In genomic region chr19:57441501-57441900, GRCm38 (mm10) we compare ENCODE assay signal across 20 mouse cellular contexts. TPM values are rescaled to one million over a fixed set of nuclear protein-coding genes. Genes with fewer than 3 reads are reported as not detected.
A peak's percentile ranks its signal among the peaks of the same experiment; 100 is the strongest.
DNase-seq lines count a peak whose midpoint lies in the region; ATAC-seq and TF ChIP-seq lines count a peak whose summit lies in the region.
"Had no signal": no experiment of that assay in that cellular context is flagged by ENCODE, and none has a peak within 500 bp of the region (broad histone marks: within the 10 kb centered on the region; RNA-seq: fewer than 3 reads in every experiment).

No protein-coding gene starts in this region.

- no peak for TF ChIP-seq EP300 in CH12.LX (IDR thresholded peaks at IDR 0.05; ENCODE audit: low read length)

- H3K4me1 ChIP-seq in kidney, embryonic 14.5 days (ENCODE audit: control insufficient read depth, insufficient read depth, low read length), result peaks cover 11% of the 10 kb centered on the region
- peaks cover 15% of the 10 kb centered on the region for H3K4me1 ChIP-seq in lung, embryonic 16.5 days (replicated peaks; ENCODE audit: control insufficient read depth, insufficient read depth, low read length)
- H3K4me1 ChIP-seq in lung, adult 2 months (ENCODE audit: control insufficient read depth, insufficient read depth, low read length), result no peaks in the 10 kb centered on the region
- peaks cover 0 to 8% of the 10 kb centered on the region in 2 experiments; a peak in 3 of 4 replicates for H3K4me1 ChIP-seq in CH12.LX (ENCODE audit: control insufficient read depth in 1 of 2, insufficient read depth in 2 of 2)
- H3K4me1 ChIP-seq: liver, embryonic 12.5 days had no signal

- ATAC-seq in kidney, embryonic 14.5 days (ENCODE audit: low FRiP score, low TSS enrichment), result no peak
- ATAC-seq in lung, embryonic 16.5 days (ENCODE audit: low read depth), result 0 out of 2 replicates have a peak, but pooled peaks have one; percentile 20
- ATAC-seq: CD4-positive, CD25-positive, alpha-beta regulatory T cell, adult 4 months; forebrain, embryonic 14.5 days; inflammation-experienced regulatory T-cells, adult 6 months; liver, embryonic 12.5 days had no signal

- dilution Hi-C loops in CH12.LX (cut with MboI; ENCODE audit: extremely low pct_ligation_motif_present, extremely low pct_unique_long_range_greater_than_20kb, low sequenced_read_pairs), result no loop called here

- no peak for DNase-seq in kidney, postnatal 25 days
- no peak for DNase-seq in lung, adult 2 months
- DNase-seq in 3T3-L1 (ENCODE audit: low read depth, low spot score) (peak; percentile 19), CH12.LX (ENCODE audit: extremely low read depth) (peak; percentile 33)
- DNase-seq in cerebellum, adult 9-11 months, result no peak
- DNase-seq: cerebellum, adult 18-20 months; gastrocnemius, adult 2 months; heart, adult 11 months; heart, postnatal 4 days; kidney, postnatal 36 days; lung, postnatal 4 days; midbrain, embryonic 14.5 days had no signal

- H3K36me3 ChIP-seq in kidney, embryonic 14.5 days (ENCODE audit: control insufficient read depth, insufficient read depth, low read length), result no peaks in the 10 kb centered on the region
- H3K36me3 ChIP-seq in lung, embryonic 16.5 days (ENCODE audit: control insufficient read depth, insufficient read depth, low read length), result no peaks in the 10 kb centered on the region
- no peaks in the 10 kb centered on the region for H3K36me3 ChIP-seq in CH12.LX (replicated peaks in 1 of 2; ENCODE audit: control insufficient read depth in 1 of 2, insufficient read depth in 1 of 2, low read length in 1 of 2)
- H3K36me3 ChIP-seq: liver, embryonic 12.5 days; stomach, embryonic 15.5 days had no signal

- in situ Hi-C loops in CH12.LX (cut with MboI; ENCODE audit: low pct_ligation_motif_present, low pct_unique_long_range_greater_than_20kb, low sequenced_read_pairs), result no loop called here

- TF ChIP-seq RAD21 in CH12.LX (IDR thresholded peaks at IDR 0.05; ENCODE audit: low read depth, low read length), result no peak

- H3K4me2 ChIP-seq in kidney, embryonic 14.5 days (replicated peaks; ENCODE audit: low read depth, low read length), result peak overlapping the region; percentile 12; the same call in 1 of the 2 replicates
- H3K4me2 ChIP-seq in lung, embryonic 16.5 days (ENCODE audit: low read depth, low read length), result no peak overlapping the region
- H3K4me2 ChIP-seq in CH12.LX (ENCODE audit: insufficient read depth, low read depth, poor library complexity, severe bottlenecking), result peak overlapping the region; percentile 14; the same call in 1 of the 2 replicates
- H3K4me2 ChIP-seq: liver, embryonic 12.5 days; stomach, embryonic 15.5 days had no signal

- H3K27ac ChIP-seq in kidney, embryonic 14.5 days (ENCODE audit: low read depth, low read length), result no peak overlapping the region; the same call in 1 of the 2 replicates
- no peak overlapping the region for H3K27ac ChIP-seq in lung, embryonic 16.5 days (ENCODE audit: low read length)
- no peak overlapping the region for H3K27ac ChIP-seq in CH12.LX (ENCODE audit: insufficient read depth, low read depth)
- H3K27ac ChIP-seq: gastrocnemius, adult 2 months; liver, embryonic 12.5 days; stomach, embryonic 15.5 days had no signal

- H3K9ac ChIP-seq in kidney, embryonic 14.5 days (ENCODE audit: low read depth, low read length), result no peak overlapping the region
- H3K9ac ChIP-seq in lung, embryonic 16.5 days (ENCODE audit: low read length), result no peak overlapping the region
- H3K9ac ChIP-seq in CH12.LX (ENCODE audit: insufficient read depth, low read depth), result no peak overlapping the region
- H3K9ac ChIP-seq: liver, embryonic 12.5 days; stomach, embryonic 15.5 days had no signal

- H3K4me3 ChIP-seq in kidney, embryonic 14.5 days (ENCODE audit: low read length), result no peak overlapping the region
- no peak overlapping the region for H3K4me3 ChIP-seq in lung, embryonic 16.5 days (ENCODE audit: low read length)
- no peak overlapping the region for H3K4me3 ChIP-seq in lung, adult 2 months (replicated peaks; ENCODE audit: extremely low read depth, low read depth, low read length)
- no peak overlapping the region for H3K4me3 ChIP-seq in CH12.LX (replicated peaks in 1 of 3; ENCODE audit: low read depth in 2 of 3, low read length in 2 of 3, poor library complexity in 1 of 3)
- H3K4me3 ChIP-seq: erythroblast, embryonic 14.5 days; gastrocnemius, adult 2 months; liver, embryonic 12.5 days; stomach, embryonic 15.5 days had no signal

- H3K79me2 ChIP-seq in CH12.LX (replicated peaks; ENCODE audit: control insufficient read depth, extremely low read depth, insufficient read depth, poor library complexity, severe bottlenecking), result no peaks in the 10 kb centered on the region

- no peaks in the 10 kb centered on the region for H3K9me3 ChIP-seq in kidney, embryonic 14.5 days (ENCODE audit: control insufficient read depth, low read length)
- H3K9me3 ChIP-seq in lung, embryonic 16.5 days (ENCODE audit: control insufficient read depth, low read length), result no peaks in the 10 kb centered on the region
- H3K9me3 ChIP-seq in CH12.LX (replicated peaks; ENCODE audit: low read length), result no peaks in the 10 kb centered on the region
- H3K9me3 ChIP-seq: liver, embryonic 12.5 days; stomach, embryonic 15.5 days had no signal

- TF ChIP-seq POLR2A in lung, adult 2 months (IDR thresholded peaks at IDR 0.05; ENCODE audit: borderline replicate concordance, extremely low read depth, low read depth, low read length), result no peak
- TF ChIP-seq POLR2A in CH12.LX (IDR thresholded peaks at IDR 0.05; ENCODE audit: low read depth, low read length), result no peak

- no peak for TF ChIP-seq CTCF in lung, adult 2 months (IDR thresholded peaks at IDR 0.05; ENCODE audit: insufficient read depth, low read length)
- TF ChIP-seq CTCF in CH12.LX (conservative IDR thresholded peaks at IDR 0.05 in 1 of 2, IDR thresholded peaks at IDR 0.05 in 1 of 2; ENCODE audit: low read depth in 2 of 2, low read length in 2 of 2), result no peak

- WGBS in kidney, embryonic 14.5 days, result 6% methylated on average over 7 of the region's 7 CpGs
- WGBS in lung, embryonic 16.5 days, result 17% methylated on average over 7 of the region's 7 CpGs
- WGBS in lung, adult 2 months, result 37% methylated on average over 7 of the region's 7 CpGs

- no peaks in the 10 kb centered on the region for H3K27me3 ChIP-seq in kidney, embryonic 14.5 days (ENCODE audit: control insufficient read depth, insufficient read depth, low read length)
- H3K27me3 ChIP-seq in lung, embryonic 16.5 days (ENCODE audit: control insufficient read depth, insufficient read depth, low read depth, low read length), result no peaks in the 10 kb centered on the region
- H3K27me3 ChIP-seq in CH12.LX (replicated peaks), result no peaks in the 10 kb centered on the region
- H3K27me3 ChIP-seq: stomach, embryonic 15.5 days had no signal

TF ChIP-seq in CH12.LX, 34 proteins besides CTCF, POLR2A, EP300 and RAD21:
- TF ChIP-seq TBP (conservative IDR thresholded peaks at IDR 0.05; ENCODE audit: low read depth, low read length), result no peak
- no peak for TF ChIP-seq HCFC1 (IDR thresholded peaks at IDR 0.05; ENCODE audit: low read depth, low read length)
- no peak for TF ChIP-seq CHD1 (IDR thresholded peaks at IDR 0.05; ENCODE audit: low read depth, low read length)
- no peak for TF ChIP-seq SIN3A (IDR thresholded peaks at IDR 0.05; ENCODE audit: low read length)
- TF ChIP-seq BHLHE40 (IDR thresholded peaks at IDR 0.05; ENCODE audit: low read depth, low read length), result no peak
- no peak for TF ChIP-seq E2F4 (IDR thresholded peaks at IDR 0.05; ENCODE audit: insufficient replicate concordance, low read depth, low read length)
- TF ChIP-seq ZMIZ1 (IDR thresholded peaks at IDR 0.05; ENCODE audit: low read depth, low read length), result no peak
- TF ChIP-seq MAZ (IDR thresholded peaks at IDR 0.05; ENCODE audit: low read depth, low read length), result no peak
- no peak for TF ChIP-seq JUND (conservative IDR thresholded peaks at IDR 0.05; ENCODE audit: low read depth, low read length)
- no peak for TF ChIP-seq KAT2A (IDR thresholded peaks at IDR 0.05; ENCODE audit: insufficient replicate concordance, low read length)
- TF ChIP-seq JUN (IDR thresholded peaks at IDR 0.05; ENCODE audit: insufficient read depth, low read depth, low read length), result no peak
- no peak for TF ChIP-seq POLR2AphosphoS2 (IDR thresholded peaks at IDR 0.05; ENCODE audit: low read depth, low read length)
- no peak for TF ChIP-seq IRF4 (IDR thresholded peaks at IDR 0.05; ENCODE audit: low read depth, low read length)
- no peak for TF ChIP-seq MXI1 (IDR thresholded peaks at IDR 0.05; ENCODE audit: low read depth, low read length)
- no peak for TF ChIP-seq NRF1 (IDR thresholded peaks at IDR 0.05; ENCODE audit: low read depth, low read length)
- TF ChIP-seq RCOR1 (conservative IDR thresholded peaks at IDR 0.05; ENCODE audit: low read depth, low read length), result no peak
- no peak for TF ChIP-seq PAX5 (IDR thresholded peaks at IDR 0.05; ENCODE audit: low read length)
TF ChIP-seq in CH12.LX: peak in this region for 0.

RNA-seq across cellular contexts. Expression of gene Trub1, which starts 11.2 kb away (rescaled TPM):
- polyA plus RNA-seq in kidney, embryonic 14.5 days (2014; fragmentation: Nextera tagmentation; extraction: Ambion mirVana), result 23.4 and 33.9 TPM in 2 replicates
- polyA plus RNA-seq in lung, embryonic 16.5 days (2015; fragmentation: Nextera tagmentation; extraction: Ambion mirVana), result 21.4 and 24.2 TPM in 2 replicates
- polyA plus RNA-seq in lung, adult 2 months (2012; rRNA removed), result 2.8 and 3.4 TPM in 2 replicates
- total RNA-seq in CH12.LX (2012; rRNA removed) (35.0 and 36.4 TPM in 2 replicates), CH12.LX (2014; rRNA removed) (40.0 and 41.4 TPM in 2 replicates)
- polyA plus RNA-seq in CH12.LX (2012; ENCODE audit: insufficient read length, low read depth), result 36.2 and 47.1 TPM in 2 replicates

Comparison
In these comparisons a context has a peak if more than half of its experiments do, and no peak if none do; other contexts are left out.
1. DNase-seq: peak in 3T3-L1 (single experiment) and CH12.LX (single experiment); none in kidney, postnatal 25 days (0 of 2), lung, adult 2 months (single experiment) and cerebellum, adult 9-11 months (single experiment).